Mouse (Mus musculus): ENCODE measurements around the gene Sik1. TPM values are rescaled to one million over a fixed set of nuclear protein-coding genes. Genes with fewer than 3 reads are reported as not detected.

The Sik1 gene
- polyA plus RNA-seq, 1 experiment from 2014 or later: 37.1 TPM

DNA sequence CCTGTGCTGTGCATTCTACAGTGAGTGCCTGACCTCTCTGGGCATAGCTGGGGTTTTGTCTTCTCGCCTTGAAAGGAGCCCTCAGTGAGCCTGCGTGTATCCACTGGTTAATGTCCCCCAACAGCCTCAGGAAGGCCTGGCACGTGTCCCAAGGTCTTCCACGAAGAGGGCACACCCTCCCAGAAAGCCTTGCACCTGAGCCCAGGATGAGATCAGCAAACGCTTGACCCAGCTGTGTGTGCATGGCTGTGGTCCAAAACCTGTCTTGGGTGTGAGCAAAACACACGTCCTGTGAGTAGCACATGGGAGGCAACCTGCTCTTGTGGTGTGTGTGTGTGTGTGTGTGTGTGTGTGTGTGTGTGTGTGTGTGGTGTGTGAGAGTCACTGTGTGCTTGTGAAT is 28.9 kb downstream of the Sik1 start:
- in situ Hi-C loops (cut with MboI; ENCODE audit: low pct_unique_long_range_greater_than_20kb): no loop called here
- TF ChIP-seq CTCF (IDR thresholded peaks at IDR 0.05): no peak
- ATAC-seq: no peak
- POLR2A ChIA-PET: interaction anchor here (0.6 to 1.9 kb wide), 4 partner anchors 12 to 144 kb away, joined by 3 to 7 read pairs (median 4); no protein-coding TSS in a partner anchor
- CTCF ChIA-PET: no interaction called here
- no peak for DNase-seq (ENCODE audit: low read depth, low spot score)
- no peaks in the 10 kb centered on the region for H3K27me3 ChIP-seq

DNA sequence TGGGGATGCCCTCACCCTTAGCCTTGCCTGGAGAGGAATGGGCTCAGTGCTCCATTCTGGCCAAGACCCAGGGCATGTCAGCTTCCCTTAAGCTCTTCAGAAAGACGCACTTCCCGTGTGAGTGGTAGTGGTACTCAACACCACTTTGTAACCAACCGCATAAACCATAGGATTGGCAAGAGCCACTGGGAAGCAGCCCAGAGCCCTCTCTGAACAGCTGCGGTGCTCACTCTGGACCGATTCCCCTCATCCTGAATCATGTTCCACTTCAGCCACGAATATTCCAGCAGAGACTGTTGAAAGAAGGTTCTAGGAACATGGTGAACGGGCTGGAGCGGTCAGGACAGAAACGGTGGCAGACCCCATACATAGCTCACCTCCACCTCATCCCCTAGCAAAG is 29.9 kb downstream of the Sik1 start:
- ATAC-seq (no peak), DNase-seq (ENCODE audit: low read depth, low spot score) (no peak)
- ChIA-PET POLR2A (no interaction called here), CTCF (no interaction called here)
- in situ Hi-C loops (cut with MboI; ENCODE audit: low pct_unique_long_range_greater_than_20kb): no loop called here
- TF ChIP-seq CTCF (IDR thresholded peaks at IDR 0.05): no peak
- no peaks in the 10 kb centered on the region for H3K27me3 ChIP-seq

DNA sequence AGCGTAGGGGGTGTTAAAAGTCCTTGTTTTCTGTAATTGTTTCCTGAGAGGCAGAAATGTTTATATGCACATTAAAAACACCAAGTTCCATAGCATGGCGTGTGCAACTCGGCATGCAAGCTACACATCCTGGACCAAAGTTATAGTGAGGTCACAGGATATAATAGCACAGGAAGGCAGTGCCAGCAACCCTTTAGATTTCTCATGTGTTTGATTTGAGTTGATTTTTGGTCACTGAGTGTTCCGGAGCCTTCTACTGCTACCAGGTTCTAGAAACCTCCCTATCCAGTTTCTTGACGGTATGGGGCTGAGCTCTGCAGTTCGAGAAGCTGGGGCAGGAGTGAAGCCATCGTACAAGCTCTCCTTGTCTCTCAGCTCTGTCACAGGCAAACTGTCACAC is 30.8 kb downstream of the Sik1 start:
- in situ Hi-C loops (cut with MboI; ENCODE audit: low pct_unique_long_range_greater_than_20kb): no loop called here
- CTCF ChIA-PET: no interaction called here

DNA sequence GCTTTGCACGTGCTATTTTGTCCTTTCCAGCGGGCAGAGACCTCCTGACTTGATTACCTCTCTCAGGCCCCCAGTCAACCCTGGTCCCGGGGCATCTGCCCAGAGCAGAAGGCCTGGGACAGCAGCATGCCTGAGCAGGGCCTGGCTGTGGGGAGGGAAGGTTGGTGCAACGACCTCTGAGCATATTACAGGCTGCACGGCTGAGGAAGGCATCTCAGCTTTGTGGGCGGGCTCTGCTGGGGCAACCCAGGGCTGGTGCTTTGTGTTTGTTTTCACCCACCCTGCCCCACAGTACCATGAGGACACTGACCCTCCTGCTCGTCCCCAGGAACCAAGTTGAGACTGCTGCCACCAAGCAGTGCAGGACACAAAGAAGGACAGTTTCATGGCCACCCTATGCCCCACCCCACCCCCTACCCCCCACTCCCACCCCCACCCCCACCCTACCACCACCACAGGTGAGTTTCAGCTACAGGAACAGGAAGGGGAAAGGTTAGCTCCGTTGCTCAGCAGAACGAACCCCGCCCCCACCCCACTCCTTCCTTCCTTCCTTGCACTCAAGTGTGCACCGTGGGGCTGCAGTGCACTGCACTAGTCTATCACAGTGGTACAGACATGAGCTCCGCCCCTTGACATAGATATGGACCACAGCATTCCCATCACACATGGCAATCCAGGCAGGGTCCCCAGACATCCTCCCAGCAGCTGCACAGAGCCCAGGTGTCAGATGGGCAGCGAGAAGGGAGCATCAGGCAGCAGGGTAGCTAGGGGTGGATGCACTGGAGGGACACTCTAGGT is 34.3 kb downstream of the Sik1 start:
- ChIA-PET CTCF (interaction anchor here (0.9 kb wide), 1 partner anchor 9 kb away, joined by 3 read pairs; no protein-coding TSS in a partner anchor), POLR2A (no interaction called here)
- H3K27me3 ChIP-seq: no peaks in the 10 kb centered on the region
- in situ Hi-C loops (cut with MboI; ENCODE audit: low pct_unique_long_range_greater_than_20kb): no loop called here
- no peak for TF ChIP-seq CTCF (IDR thresholded peaks at IDR 0.05)
- ATAC-seq: no peak
- no peak for DNase-seq (ENCODE audit: low read depth, low spot score)

More for the DNA sequence above, 30.8 kb downstream of the Sik1 start:
- DNase-seq (ENCODE audit: low read depth, low spot score): no peak
- no peak for TF ChIP-seq CTCF (IDR thresholded peaks at IDR 0.05)
- POLR2A ChIA-PET: interaction anchor here (0.5 kb wide), 1 partner anchor 16 kb away, joined by 3 read pairs; no protein-coding TSS in a partner anchor
- no peaks in the 10 kb centered on the region for H3K27me3 ChIP-seq
- ATAC-seq: no peak

DNA sequence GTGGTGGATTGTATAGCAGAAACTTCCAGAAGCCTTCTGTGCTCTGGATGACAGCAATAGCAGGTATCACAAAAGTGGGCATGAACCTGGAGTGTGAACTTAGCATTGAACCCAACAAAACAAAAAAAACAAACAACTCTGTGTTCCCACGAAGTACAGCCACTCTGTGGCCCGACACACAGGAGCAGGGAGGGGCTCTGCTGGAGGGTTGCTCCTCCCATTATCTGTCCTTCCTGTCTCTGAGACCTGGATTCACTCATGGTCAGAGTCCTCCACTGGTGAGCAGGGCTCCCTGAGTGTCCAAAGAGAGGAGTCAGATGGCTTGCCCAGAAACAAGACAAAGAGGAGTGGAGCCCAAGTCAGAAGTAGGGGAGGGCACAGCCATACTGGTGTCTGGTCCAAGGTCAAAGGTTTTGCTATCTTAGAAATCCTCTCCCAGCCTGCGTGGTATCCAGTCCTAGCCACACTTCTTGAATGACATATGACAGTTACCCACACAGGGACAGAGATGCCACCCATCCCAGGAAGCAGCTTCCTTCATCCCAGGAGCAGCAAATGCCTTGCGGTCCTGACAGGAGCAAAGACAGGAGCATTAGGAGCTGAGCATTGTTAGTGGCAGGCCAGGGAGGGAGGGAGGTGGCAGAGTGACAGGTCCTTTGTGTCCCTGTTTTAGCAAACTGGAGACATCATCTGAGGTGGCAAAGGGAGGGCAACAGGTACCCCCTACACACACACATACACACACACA is 35.3 kb downstream of the Sik1 start:
- no peak for ATAC-seq
- no peak for TF ChIP-seq CTCF (IDR thresholded peaks at IDR 0.05)
- ChIA-PET CTCF (interaction anchor here (1.2 kb wide), 1 partner anchor 8 kb away, joined by 3 read pairs; no protein-coding TSS in a partner anchor), POLR2A (no interaction called here)
- H3K27me3 ChIP-seq: no peaks in the 10 kb centered on the region
- no peak for DNase-seq (ENCODE audit: low read depth, low spot score)
- in situ Hi-C loops (cut with MboI; ENCODE audit: low pct_unique_long_range_greater_than_20kb): no loop called here

DNA sequence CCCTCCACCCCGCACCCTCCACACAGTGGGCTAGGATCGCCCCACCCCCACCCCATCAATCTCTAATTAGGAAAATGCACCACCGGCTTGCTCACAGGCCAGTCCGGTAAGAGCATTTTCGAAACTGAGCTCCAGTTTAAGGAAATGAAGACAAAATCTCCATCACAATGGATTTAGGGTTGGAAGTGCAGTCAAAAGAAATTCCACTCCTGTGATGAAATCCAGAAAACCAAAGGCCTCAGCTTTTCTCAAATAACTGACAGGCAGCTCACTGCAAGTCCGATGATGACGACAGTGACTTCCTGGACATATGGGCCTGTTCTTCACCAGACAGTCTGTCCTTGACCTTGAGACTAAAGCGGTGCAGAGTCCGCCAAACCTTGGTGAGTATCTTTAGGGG is 36.2 kb downstream of the Sik1 start:
- no peak for TF ChIP-seq CTCF (IDR thresholded peaks at IDR 0.05)
- no peak for ATAC-seq
- no peak for DNase-seq (ENCODE audit: low read depth, low spot score)
- in situ Hi-C loops (cut with MboI; ENCODE audit: low pct_unique_long_range_greater_than_20kb): no loop called here
- ChIA-PET CTCF (interaction anchor here (1.2 kb wide), 1 partner anchor 9 kb away, joined by 3 read pairs; no protein-coding TSS in a partner anchor), POLR2A (no interaction called here)
- H3K27me3 ChIP-seq: no peaks in the 10 kb centered on the region

DNA sequence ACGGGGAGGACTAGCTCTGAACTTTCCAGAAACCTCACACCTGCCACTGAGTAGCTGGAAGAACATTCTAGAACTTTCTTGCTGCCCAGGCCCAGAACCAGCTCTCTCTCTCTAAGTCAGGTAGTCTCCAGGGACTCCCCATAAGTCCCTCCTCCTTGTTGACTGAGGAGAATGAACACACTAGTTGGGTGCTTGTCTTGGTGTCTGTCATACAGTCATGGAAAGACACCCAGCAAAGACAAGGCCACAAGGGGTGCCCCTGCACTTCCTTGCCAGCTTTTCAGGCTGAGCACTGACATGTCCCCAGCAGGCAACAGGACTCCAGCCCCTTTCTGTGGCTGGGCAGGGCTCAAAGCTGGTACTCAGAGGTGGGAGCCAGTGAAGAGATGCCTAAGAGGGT is 37.8 kb downstream of the Sik1 start:
- in situ Hi-C loops (cut with MboI; ENCODE audit: low pct_unique_long_range_greater_than_20kb): no loop called here
- DNase-seq (ENCODE audit: low read depth, low spot score) (no peak), ATAC-seq (no peak)
- no peak for TF ChIP-seq CTCF (IDR thresholded peaks at IDR 0.05)
- no peaks in the 10 kb centered on the region for H3K27me3 ChIP-seq
- POLR2A ChIA-PET: no interaction called here
- CTCF ChIA-PET: no interaction called here

DNA sequence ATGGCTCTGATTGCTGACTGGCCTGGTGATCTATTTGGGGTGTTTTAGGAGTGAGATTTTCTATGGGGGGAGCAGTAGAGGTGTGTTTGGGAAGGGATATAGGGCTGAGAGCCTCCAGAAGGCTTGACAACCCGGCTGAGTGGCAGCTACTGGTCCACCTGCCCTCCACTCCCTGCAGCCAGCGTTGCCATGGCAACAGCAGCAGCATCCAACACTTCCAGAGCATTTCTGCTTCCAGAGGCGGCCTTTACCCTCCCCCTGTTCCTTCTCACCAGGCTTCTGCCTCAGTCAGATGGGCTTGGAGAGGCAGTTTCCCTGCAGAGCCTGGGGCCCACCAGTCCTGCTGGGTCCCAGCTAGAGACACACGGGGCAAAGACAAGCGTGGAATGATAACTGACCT is 38.4 kb downstream of the Sik1 start:
- TF ChIP-seq CTCF (IDR thresholded peaks at IDR 0.05): no peak
- ATAC-seq: no peak
- in situ Hi-C loops (cut with MboI; ENCODE audit: low pct_unique_long_range_greater_than_20kb): no loop called here
- ChIA-PET POLR2A (interaction anchor here (0.6 kb wide), 1 partner anchor 24 kb away, joined by 5 read pairs; no protein-coding TSS in a partner anchor), CTCF (no interaction called here)
- no peaks in the 10 kb centered on the region for H3K27me3 ChIP-seq
- DNase-seq (ENCODE audit: low read depth, low spot score): no peak

DNA sequence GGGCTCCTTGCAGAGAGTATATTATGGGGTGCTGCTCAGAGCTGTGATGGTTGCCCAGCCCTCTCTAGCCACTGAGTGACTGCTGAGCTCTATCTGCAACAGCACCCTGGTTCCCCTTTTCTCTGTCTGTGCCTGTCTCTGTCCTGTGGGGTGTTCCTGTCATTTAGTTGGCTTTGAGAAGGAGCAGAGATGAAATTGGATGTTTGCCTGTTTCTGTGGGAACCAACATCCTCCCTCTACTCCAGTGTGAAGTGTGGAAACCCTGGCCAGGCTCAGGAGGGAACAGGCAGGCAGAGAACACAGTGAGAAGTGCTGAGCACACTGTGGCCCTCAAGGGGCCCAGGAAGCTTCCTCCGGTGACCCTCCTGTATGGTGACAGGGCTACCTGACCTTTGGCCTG is 40.8 kb downstream of the Sik1 start:
- no peak for TF ChIP-seq CTCF (IDR thresholded peaks at IDR 0.05)
- CTCF ChIA-PET: no interaction called here
- no peak for ATAC-seq
- no peak for DNase-seq (ENCODE audit: low read depth, low spot score)
- POLR2A ChIA-PET: no interaction called here
- no peaks in the 10 kb centered on the region for H3K27me3 ChIP-seq
- in situ Hi-C loops (cut with MboI; ENCODE audit: low pct_unique_long_range_greater_than_20kb): no loop called here

DNA sequence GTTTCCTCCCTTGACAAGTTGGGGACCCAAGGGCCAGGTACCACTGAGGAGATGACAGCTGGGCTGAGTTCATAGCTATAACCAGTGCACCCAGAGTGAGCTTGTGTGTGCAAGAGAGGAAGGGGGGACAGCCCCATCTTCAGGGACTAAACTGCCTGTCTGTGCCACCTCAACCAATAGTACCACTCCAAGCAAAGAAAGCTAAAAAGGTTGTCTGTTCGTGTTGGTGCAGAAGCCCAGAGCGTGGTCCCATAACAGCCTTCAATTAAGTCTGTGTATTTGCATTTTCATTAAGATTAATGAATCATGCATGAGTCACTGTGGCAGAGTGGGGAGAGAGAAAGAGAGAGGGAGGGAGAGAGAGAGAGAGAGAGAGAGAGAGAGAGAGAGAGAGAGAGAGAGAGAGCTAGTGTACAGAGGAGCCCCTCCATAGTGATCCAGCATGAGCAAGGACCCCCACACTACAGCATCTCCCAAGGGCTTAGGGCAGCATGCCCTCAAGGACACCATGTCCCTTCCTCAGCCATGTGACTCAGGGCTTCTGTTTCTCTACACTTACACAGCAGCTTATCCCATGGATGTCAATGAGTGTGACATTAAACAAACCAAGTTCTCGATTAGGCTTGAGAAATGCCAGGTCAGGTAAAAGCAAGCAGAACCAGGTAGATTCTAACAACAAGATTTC is 41.5 kb downstream of the Sik1 start:
- no peak for TF ChIP-seq CTCF (IDR thresholded peaks at IDR 0.05)
- DNase-seq (ENCODE audit: low read depth, low spot score) (no peak), ATAC-seq (no peak)
- ChIA-PET POLR2A (interaction anchor here (0.9 kb wide), 1 partner anchor 20 kb away, joined by 3 read pairs; no protein-coding TSS in a partner anchor), CTCF (no interaction called here)
- in situ Hi-C loops (cut with MboI; ENCODE audit: low pct_unique_long_range_greater_than_20kb): no loop called here
- H3K27me3 ChIP-seq: no peaks in the 10 kb centered on the region

DNA sequence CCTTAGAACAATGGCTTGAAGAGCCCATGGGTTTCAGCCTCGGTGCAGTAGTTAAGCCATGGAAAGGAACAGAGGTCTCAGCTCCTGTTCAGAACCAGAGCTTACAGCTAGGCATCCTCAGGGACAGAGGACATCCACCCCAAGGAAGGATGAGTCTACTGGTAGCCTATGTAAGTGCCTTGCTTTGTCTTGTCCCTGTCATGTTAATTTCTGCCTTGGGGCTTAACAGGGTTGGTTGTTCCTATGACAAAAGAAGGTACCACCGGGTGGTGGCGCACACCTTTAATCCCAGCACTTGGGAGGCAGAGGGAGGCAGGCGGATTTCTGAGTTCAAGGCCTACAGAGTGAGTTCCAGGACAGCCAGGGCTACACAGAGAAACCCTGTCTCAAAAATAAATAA is 44.3 kb downstream of the Sik1 start:
- TF ChIP-seq CTCF (IDR thresholded peaks at IDR 0.05): no peak
- CTCF ChIA-PET: no interaction called here
- in situ Hi-C loops (cut with MboI; ENCODE audit: low pct_unique_long_range_greater_than_20kb): no loop called here
- no peaks in the 10 kb centered on the region for H3K27me3 ChIP-seq
- POLR2A ChIA-PET: no interaction called here
- DNase-seq (ENCODE audit: low read depth, low spot score) (no peak), ATAC-seq (no peak)
